Mouse (Mus musculus): ENCODE measurements around the gene Pbld2. TPM values are rescaled to one million over a fixed set of nuclear protein-coding genes. Genes with fewer than 3 reads are reported as not detected.

Gene Pbld2
- polyA plus RNA-seq, 1 experiment, result not detected

GRCm38 (mm10) chr10:63032267-63032666, 8.2 kb downstream of the Pbld2 start:
- no peaks in the 10 kb centered on the region for H3K9me3 ChIP-seq (ENCODE audit: control insufficient read depth, low read length)
- H3K27me3 ChIP-seq (ENCODE audit: control insufficient read depth), result no peaks in the 10 kb centered on the region
- peaks cover 4% of the 10 kb centered on the region; the same call in 1 of the 2 replicates for H3K4me1 ChIP-seq (ENCODE audit: control insufficient read depth)
- no peak for TF ChIP-seq GATA1 (IDR thresholded peaks at IDR 0.05; ENCODE audit: low read length)
- TF ChIP-seq TAL1 (IDR thresholded peaks at IDR 0.05; ENCODE audit: low read length), result no peak
- no peak overlapping the region for H3K4me3 ChIP-seq (replicated peaks)
- H3K36me3 ChIP-seq (ENCODE audit: control insufficient read depth), result no peaks in the 10 kb centered on the region

GRCm38 (mm10) chr10:63032956-63033355, 8.8 kb downstream of the Pbld2 start:
- Histone ChIP-seq H3K36me3 (ENCODE audit: control insufficient read depth) (no peaks in the 10 kb centered on the region), H3K4me1 (ENCODE audit: control insufficient read depth) (peaks cover 1% of the 10 kb centered on the region; the same call in 1 of the 2 replicates), H3K9me3 (ENCODE audit: control insufficient read depth, low read length) (no peaks in the 10 kb centered on the region), H3K4me3 (replicated peaks) (no peak overlapping the region), H3K27me3 (ENCODE audit: control insufficient read depth) (no peaks in the 10 kb centered on the region)
- no peak for TF ChIP-seq TAL1 (IDR thresholded peaks at IDR 0.05; ENCODE audit: low read length)
- no peak for TF ChIP-seq GATA1 (IDR thresholded peaks at IDR 0.05; ENCODE audit: low read length)

GRCm38 (mm10) chr10:63038571-63039320, 14.6 kb downstream of the Pbld2 start:
- no peaks in the 10 kb centered on the region for H3K4me1 ChIP-seq (ENCODE audit: control insufficient read depth)
- H3K36me3 ChIP-seq (ENCODE audit: control insufficient read depth), result no peaks in the 10 kb centered on the region
- H3K27me3 ChIP-seq (ENCODE audit: control insufficient read depth), result no peaks in the 10 kb centered on the region
- H3K4me3 ChIP-seq (replicated peaks), result no peak overlapping the region
- no peak for TF ChIP-seq GATA1 (IDR thresholded peaks at IDR 0.05; ENCODE audit: low read length)
- TF ChIP-seq TAL1 (IDR thresholded peaks at IDR 0.05; ENCODE audit: low read length), result no peak
- no peaks in the 10 kb centered on the region for H3K9me3 ChIP-seq (ENCODE audit: control insufficient read depth, low read length)

- H3K9me3 ChIP-seq (ENCODE audit: control insufficient read depth, low read length), result no peaks in the 10 kb centered on the region
- H3K4me1 ChIP-seq (ENCODE audit: control insufficient read depth), result no peaks in the 10 kb centered on the region
- H3K27me3 ChIP-seq (ENCODE audit: control insufficient read depth), result no peaks in the 10 kb centered on the region
- no peak for TF ChIP-seq GATA1 (IDR thresholded peaks at IDR 0.05; ENCODE audit: low read length)
- no peak for TF ChIP-seq TAL1 (IDR thresholded peaks at IDR 0.05; ENCODE audit: low read length)
- no peak overlapping the region for H3K4me3 ChIP-seq (replicated peaks)
- H3K36me3 ChIP-seq (ENCODE audit: control insufficient read depth), result no peaks in the 10 kb centered on the region
These were observed 15.9 kb downstream of the Pbld2 start for GRCm38 (mm10) chr10:63039867-63040628.

- Histone ChIP-seq H3K4me3 (replicated peaks) (no peak overlapping the region), H3K9me3 (ENCODE audit: control insufficient read depth, low read length) (no peaks in the 10 kb centered on the region), H3K27me3 (ENCODE audit: control insufficient read depth) (no peaks in the 10 kb centered on the region), H3K4me1 (ENCODE audit: control insufficient read depth) (no peaks in the 10 kb centered on the region), H3K36me3 (ENCODE audit: control insufficient read depth) (no peaks in the 10 kb centered on the region)
- no peak for TF ChIP-seq TAL1 (IDR thresholded peaks at IDR 0.05; ENCODE audit: low read length)
- no peak for TF ChIP-seq GATA1 (IDR thresholded peaks at IDR 0.05; ENCODE audit: low read length)
These were observed 19.0 kb downstream of the Pbld2 start for GRCm38 (mm10) chr10:63043154-63043553.

- TF ChIP-seq GATA1 (IDR thresholded peaks at IDR 0.05; ENCODE audit: low read length), result no peak
- TF ChIP-seq TAL1 (IDR thresholded peaks at IDR 0.05; ENCODE audit: low read length), result no peak
These were observed 23.6 kb downstream of the Pbld2 start for GRCm38 (mm10) chr10:63047751-63048150.

GRCm38 (mm10) chr10:63049106-63049505, 25.0 kb downstream of the Pbld2 start:
- Histone ChIP-seq H3K9me3 (ENCODE audit: control insufficient read depth, low read length) (no peaks in the 10 kb centered on the region), H3K4me1 (ENCODE audit: control insufficient read depth) (no peaks in the 10 kb centered on the region)
- TF ChIP-seq TAL1 (IDR thresholded peaks at IDR 0.05; ENCODE audit: low read length), result no peak
- no peak for TF ChIP-seq GATA1 (IDR thresholded peaks at IDR 0.05; ENCODE audit: low read length)

More at GRCm38 (mm10) chr10:63047751-63048150, 23.6 kb downstream of the Pbld2 start:
- H3K9me3 ChIP-seq (ENCODE audit: control insufficient read depth, low read length), result no peaks in the 10 kb centered on the region
- no peaks in the 10 kb centered on the region for H3K36me3 ChIP-seq (ENCODE audit: control insufficient read depth)
- no peak overlapping the region for H3K4me3 ChIP-seq (replicated peaks)
- no peaks in the 10 kb centered on the region for H3K4me1 ChIP-seq (ENCODE audit: control insufficient read depth)
- no peaks in the 10 kb centered on the region for H3K27me3 ChIP-seq (ENCODE audit: control insufficient read depth)

GRCm38 (mm10) chr10:63051267-63051666, 27.2 kb downstream of the Pbld2 start:
- no peak overlapping the region for H3K4me3 ChIP-seq (replicated peaks)
- H3K4me1 ChIP-seq (ENCODE audit: control insufficient read depth), result no peaks in the 10 kb centered on the region
- no peaks in the 10 kb centered on the region; the same call in 1 of the 2 replicates for H3K9me3 ChIP-seq (ENCODE audit: control insufficient read depth, low read length)
- H3K27me3 ChIP-seq (ENCODE audit: control insufficient read depth), result no peaks in the 10 kb centered on the region
- TF ChIP-seq GATA1 (IDR thresholded peaks at IDR 0.05; ENCODE audit: low read length) (no peak), TAL1 (IDR thresholded peaks at IDR 0.05; ENCODE audit: low read length) (no peak)
- H3K36me3 ChIP-seq (ENCODE audit: control insufficient read depth), result no peaks in the 10 kb centered on the region

More at GRCm38 (mm10) chr10:63049106-63049505, 25.0 kb downstream of the Pbld2 start:
- H3K36me3 ChIP-seq (ENCODE audit: control insufficient read depth), result no peaks in the 10 kb centered on the region
- H3K27me3 ChIP-seq (ENCODE audit: control insufficient read depth), result no peaks in the 10 kb centered on the region
- no peak overlapping the region for H3K4me3 ChIP-seq (replicated peaks)

GRCm38 (mm10) chr10:63052011-63052410, 27.9 kb downstream of the Pbld2 start:
- TF ChIP-seq TAL1 (IDR thresholded peaks at IDR 0.05; ENCODE audit: low read length), result no peak
- TF ChIP-seq GATA1 (IDR thresholded peaks at IDR 0.05; ENCODE audit: low read length), result no peak
- Histone ChIP-seq H3K27me3 (ENCODE audit: control insufficient read depth) (no peaks in the 10 kb centered on the region), H3K4me3 (replicated peaks) (no peak overlapping the region), H3K36me3 (ENCODE audit: control insufficient read depth) (no peaks in the 10 kb centered on the region), H3K4me1 (ENCODE audit: control insufficient read depth) (no peaks in the 10 kb centered on the region), H3K9me3 (ENCODE audit: control insufficient read depth, low read length) (no peaks in the 10 kb centered on the region; the same call in 1 of the 2 replicates)

All from erythroblast, embryonic 14.5 days (primary cell).